Mouse (Mus musculus) lung, embryonic 14.5 days (tissue): ENCODE measurements at regions not wholly inside any gene's neighbourhood (a gene's known extent, or its start where the extent isn't known, plus 50 kb on each side); places are given as distances from the start of the nearest gene placed in this dataset.

Experiments used
- ATAC-seq: fragments of 200-750 bp; cut with Nextera tagmentation; 2 replicates; pipeline ENCODE4 v1.8.0; 2017; ENCODE audit warnings: mild to moderate bottlenecking, moderate TSS enrichment, moderate library complexity; ENCODE audit not compliant: insufficient read depth
- DNase-seq: peaks from one replicate; pipeline ENCODE4 v3.0.0-alpha.2; 2015
- H3K27ac ChIP-seq: fragments of 300-500 bp; sonication (generic); 2 replicates; pipeline ENCODE4 v1.5.1; 2014; ENCODE audit warnings: low read depth, mild to moderate bottlenecking, moderate library complexity
- H3K27me3 ChIP-seq: fragments of 300-500 bp; sonication (generic); 2 replicates; pipeline ENCODE4 v1.6.1; 2014; ENCODE audit warnings: low read length, control low read depth; ENCODE audit not compliant: insufficient read depth
- H3K36me3 ChIP-seq: fragments of 300-500 bp; sonication (generic); 2 replicates; pipeline ENCODE4 v1.6.1; 2014; ENCODE audit warnings: control low read depth; ENCODE audit not compliant: insufficient read depth
- H3K4me1 ChIP-seq: fragments of 300-500 bp; sonication (generic); 2 replicates; pipeline ENCODE4 v1.6.1; 2014; ENCODE audit warnings: antibody characterized with exemption, control low read depth; ENCODE audit not compliant: insufficient read depth
- H3K4me2 ChIP-seq: fragments of 300-500 bp; sonication (generic); 2 replicates; pipeline ENCODE4 v1.6.1; 2014; ENCODE audit warnings: mild to moderate bottlenecking
- H3K4me3 ChIP-seq: fragments of 300-500 bp; sonication (generic); 2 replicates; pipeline ENCODE4 v1.5.1; 2014; ENCODE audit warnings: low read depth, low read length
- H3K9ac ChIP-seq: fragments of 300-500 bp; sonication (generic); 2 replicates; pipeline ENCODE4 v1.6.1; 2014
- H3K9me3 ChIP-seq: fragments of 300-500 bp; sonication (generic); 2 replicates; pipeline ENCODE4 v1.6.1; 2016; ENCODE audit warnings: low read depth, low read length, control low read depth
- CTCF ChIP-seq: IDR thresholded peaks from 2 replicates; pipeline ENCODE4 v1.5.1; 2016; ENCODE audit warnings: antibody characterized with exemption, low read depth
- WGBS: fragments of 180-500 bp; shearing (Covaris S2); extraction: QIAGEN DNeasy Blood & Tissue Kit; methylation state at CpG from one replicate; pipeline ENCODE4 v1.1.7; 2014; 5-methylcytosine and 5-hydroxymethylcytosine counted together

- DNase-seq, result peak; percentile 76
- peak; percentile 79 for ATAC-seq
- no peaks in the 10 kb centered on the region for H3K9me3 ChIP-seq
- no peaks in the 10 kb centered on the region for H3K36me3 ChIP-seq
- no peak for TF ChIP-seq CTCF
- no peaks in the 10 kb centered on the region; the same call in 1 of the 2 replicates for H3K27me3 ChIP-seq
- peak overlapping the region; percentile 10 for H3K4me2 ChIP-seq
- peaks cover 4% of the 10 kb centered on the region for H3K4me1 ChIP-seq
- no peak overlapping the region for H3K4me3 ChIP-seq
- H3K9ac ChIP-seq, result no peak overlapping the region
- no peak overlapping the region for H3K27ac ChIP-seq
- WGBS, result 17% methylated on average over 13 of the region's 13 CpGs
Observed at GRCm38 (mm10) chr13:60057761-60058274, 119.3 kb downstream of the Gas1 start.

DNA sequence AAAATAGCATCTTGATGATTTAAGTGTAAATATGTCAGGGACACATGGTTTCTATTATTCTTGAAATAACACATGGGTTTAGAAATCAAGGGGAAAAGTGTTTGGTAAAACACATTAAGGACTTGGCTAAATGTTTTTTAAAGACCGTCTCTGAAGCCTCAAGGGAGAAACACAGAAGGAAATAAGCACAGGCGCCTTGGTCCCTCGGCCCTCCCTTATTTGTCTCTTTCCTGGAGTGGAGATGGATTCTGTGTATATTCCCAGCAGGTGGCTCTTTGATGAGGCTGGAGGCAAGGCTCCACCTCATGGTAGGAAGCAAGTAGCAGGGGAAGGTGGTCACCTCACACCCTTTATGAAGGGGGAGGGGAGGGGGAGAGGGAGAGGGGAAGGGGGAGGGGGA lies 122.6 kb downstream of the Gas1 start:
- no peaks in the 10 kb centered on the region; the same call in 1 of the 2 replicates for H3K27me3 ChIP-seq
- H3K4me2 ChIP-seq, result no peak overlapping the region
- no peak for DNase-seq
- TF ChIP-seq CTCF, result no peak
- no peaks in the 10 kb centered on the region for H3K36me3 ChIP-seq
- no peaks in the 10 kb centered on the region for H3K9me3 ChIP-seq
- 24% methylated on average over 3 of the region's 3 CpGs for WGBS
- H3K4me3 ChIP-seq, result no peak overlapping the region
- no peak overlapping the region for H3K9ac ChIP-seq
- peaks cover 4% of the 10 kb centered on the region for H3K4me1 ChIP-seq
- no peak for ATAC-seq
- no peak overlapping the region for H3K27ac ChIP-seq

DNA sequence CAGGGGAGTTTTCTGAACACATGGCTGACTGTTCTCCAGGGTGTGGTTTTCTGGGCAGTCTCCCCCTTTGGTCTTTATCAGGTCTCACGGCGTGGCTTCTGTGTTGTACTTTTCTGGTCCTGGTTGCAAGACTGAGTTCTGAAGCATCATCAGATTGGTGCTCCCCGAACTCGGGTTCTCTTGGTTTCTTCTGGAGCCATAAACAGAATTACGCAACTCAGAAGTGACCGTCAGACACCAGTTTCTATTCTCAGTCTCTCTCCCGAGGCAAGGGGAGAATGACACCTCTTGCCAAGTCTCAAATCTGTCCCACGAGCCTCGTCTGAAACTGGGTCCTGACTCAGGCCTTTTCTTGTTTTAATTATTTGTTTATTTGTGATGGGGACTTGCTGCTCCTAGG lies 123.1 kb downstream of the Gas1 start:
- 52% methylated on average over 9 of the region's 9 CpGs for WGBS
- no peak overlapping the region for H3K27ac ChIP-seq
- peak; percentile 46 for DNase-seq
- TF ChIP-seq CTCF, result no peak
- H3K4me1 ChIP-seq, result peaks cover 4% of the 10 kb centered on the region
- no peaks in the 10 kb centered on the region for H3K9me3 ChIP-seq
- ATAC-seq, result no peak
- H3K36me3 ChIP-seq, result no peaks in the 10 kb centered on the region
- no peak overlapping the region for H3K9ac ChIP-seq
- H3K4me3 ChIP-seq, result no peak overlapping the region
- no peak overlapping the region for H3K4me2 ChIP-seq
- H3K27me3 ChIP-seq, result no peaks in the 10 kb centered on the region

- no peaks in the 10 kb centered on the region for H3K9me3 ChIP-seq
- no peak for DNase-seq
- H3K27me3 ChIP-seq, result no peaks in the 10 kb centered on the region
- H3K36me3 ChIP-seq, result no peaks in the 10 kb centered on the region
- H3K27ac ChIP-seq, result no peak overlapping the region
- no peak overlapping the region for H3K9ac ChIP-seq
- no peak overlapping the region for H3K4me3 ChIP-seq
- WGBS, result 46% methylated on average over 1 of the region's 1 CpGs
- no peak for ATAC-seq
- no peaks in the 10 kb centered on the region for H3K4me1 ChIP-seq
- no peak overlapping the region for H3K4me2 ChIP-seq
- no peak for TF ChIP-seq CTCF
Observed at GRCm38 (mm10) chr13:60051866-60052265, 125.3 kb downstream of the Gas1 start.

- no peak overlapping the region for H3K27ac ChIP-seq
- 67% methylated on average over 9 of the region's 9 CpGs for WGBS
- TF ChIP-seq CTCF, result no peak
- H3K9ac ChIP-seq, result no peak overlapping the region
- H3K27me3 ChIP-seq, result no peaks in the 10 kb centered on the region
- no peaks in the 10 kb centered on the region for H3K9me3 ChIP-seq
- no peak overlapping the region for H3K4me3 ChIP-seq
- no peak overlapping the region for H3K4me2 ChIP-seq
- H3K36me3 ChIP-seq, result no peaks in the 10 kb centered on the region
- DNase-seq, result no peak
- no peak for ATAC-seq
- no peaks in the 10 kb centered on the region for H3K4me1 ChIP-seq
Observed at GRCm38 (mm10) chr13:60050799-60051580, 126.2 kb downstream of the Gas1 start.

DNA sequence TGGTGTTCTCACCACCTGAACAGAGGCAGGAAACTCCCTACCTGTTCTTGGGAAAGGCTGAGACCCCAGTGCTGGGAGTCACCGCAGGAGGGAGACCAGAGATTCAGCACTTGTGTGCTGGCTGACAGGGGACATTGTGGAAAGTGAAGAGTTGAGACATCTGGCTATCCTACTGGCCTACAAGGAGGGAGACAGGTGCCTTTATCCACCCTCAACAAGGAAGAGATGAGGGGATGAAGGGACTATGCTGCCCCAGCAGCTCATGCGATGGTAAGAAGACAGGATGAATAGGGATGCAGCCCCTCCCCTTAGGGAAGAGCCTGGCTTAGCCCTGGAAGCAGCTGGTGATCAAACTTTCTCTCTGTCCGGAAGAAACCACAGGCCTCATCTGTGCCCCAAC lies 127.5 kb downstream of the Gas1 start:
- WGBS, result 60% methylated on average over 3 of the region's 3 CpGs
- ATAC-seq (no peak), DNase-seq (no peak)
- Histone ChIP-seq H3K27me3 (no peaks in the 10 kb centered on the region), H3K4me1 (no peaks in the 10 kb centered on the region), H3K9me3 (no peaks in the 10 kb centered on the region), H3K4me3 (no peak overlapping the region), H3K36me3 (no peaks in the 10 kb centered on the region), H3K9ac (no peak overlapping the region), H3K4me2 (no peak overlapping the region), H3K27ac (no peak overlapping the region)
- TF ChIP-seq CTCF, result no peak

- ATAC-seq (peak; percentile 48; the same call in 1 of the 2 replicates), DNase-seq (peak; percentile 55)
- Histone ChIP-seq H3K27me3 (no peaks in the 10 kb centered on the region), H3K9me3 (no peaks in the 10 kb centered on the region), H3K4me1 (no peaks in the 10 kb centered on the region), H3K36me3 (no peaks in the 10 kb centered on the region), H3K27ac (peak overlapping the region; percentile 46; the same call in 1 of the 2 replicates), H3K4me2 (no peak overlapping the region), H3K4me3 (no peak overlapping the region), H3K9ac (no peak overlapping the region)
- TF ChIP-seq CTCF, result no peak
- 49% methylated on average over 9 of the region's 9 CpGs for WGBS
Observed at GRCm38 (mm10) chr13:60047791-60048730, 129.1 kb downstream of the Gas1 start.
